Mouse (Mus musculus): ENCODE data around the gene Katna1.

The Katna1 gene

DNA sequence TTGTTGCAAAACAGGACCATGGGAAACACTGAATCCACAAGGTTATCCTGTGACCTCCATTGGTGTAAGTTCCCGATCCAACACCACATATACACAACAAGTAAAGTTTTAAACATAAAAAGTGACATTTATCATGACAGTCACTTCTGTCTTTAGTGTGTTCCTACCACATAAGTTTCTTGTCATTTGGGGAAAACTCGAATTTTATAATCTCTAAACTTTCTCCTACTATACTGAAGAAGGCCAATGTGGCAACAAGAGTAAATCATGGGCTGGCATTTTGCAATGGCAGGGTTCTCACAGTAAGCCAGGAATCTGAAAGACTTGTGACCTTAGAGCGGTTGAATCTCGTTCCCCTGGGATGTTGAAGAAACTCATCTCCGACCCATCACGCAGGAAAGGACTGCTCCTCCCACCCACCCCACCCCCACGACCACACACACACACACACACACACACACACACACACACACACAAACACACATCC, 54.0 kb downstream of the Katna1 start:
- no peak for DNase-seq (ENCODE audit: low spot score in 2 of 2)

DNA sequence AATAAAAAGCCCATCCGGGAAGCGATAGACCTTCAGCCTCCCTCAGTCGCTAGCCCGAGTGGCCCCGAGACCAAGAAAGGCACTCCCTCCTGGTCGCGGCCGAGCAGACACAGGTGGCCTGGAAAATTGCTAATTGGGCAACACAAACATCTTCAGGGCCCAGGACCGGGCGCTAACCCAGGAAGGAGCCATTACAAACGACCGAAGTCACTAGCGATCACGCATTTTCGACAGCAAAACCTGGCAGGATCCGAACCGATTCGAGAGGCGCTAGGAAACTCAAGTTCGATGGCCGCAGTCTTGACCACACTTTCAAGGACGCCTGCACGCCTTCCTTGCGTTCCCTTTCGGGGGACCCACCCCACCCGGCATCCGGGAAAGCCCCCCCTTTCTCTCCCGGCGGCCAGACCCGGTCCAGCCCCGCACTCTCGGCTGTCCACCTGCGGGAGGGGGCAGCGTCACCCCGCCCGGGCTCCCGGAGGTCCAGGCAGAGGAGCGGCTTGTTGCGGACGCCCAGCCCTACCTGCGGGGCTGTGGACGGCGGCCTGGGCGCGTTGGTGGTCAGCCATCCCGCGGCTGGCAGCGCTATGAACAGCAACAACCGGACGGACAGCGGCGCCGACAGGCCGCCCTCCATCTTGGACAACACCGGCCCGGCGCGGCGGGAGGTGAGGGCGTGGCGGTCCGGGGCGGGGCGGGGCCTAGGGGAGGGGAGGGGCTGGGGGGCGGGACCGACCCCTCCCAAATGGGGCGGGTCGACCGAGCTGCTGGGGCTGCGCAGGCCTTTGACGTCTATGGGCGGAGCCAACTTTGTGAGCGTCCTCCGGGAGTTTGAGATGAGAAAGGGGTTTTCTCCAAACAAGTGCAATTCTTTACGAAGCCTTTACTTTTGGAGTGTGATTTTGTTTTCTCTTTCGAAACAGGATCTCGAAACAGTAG, 54.7 kb downstream of the Katna1 start:
- DNase-seq (ENCODE audit: low spot score in 2 of 2), result peak; percentile 67 to 83

DNA sequence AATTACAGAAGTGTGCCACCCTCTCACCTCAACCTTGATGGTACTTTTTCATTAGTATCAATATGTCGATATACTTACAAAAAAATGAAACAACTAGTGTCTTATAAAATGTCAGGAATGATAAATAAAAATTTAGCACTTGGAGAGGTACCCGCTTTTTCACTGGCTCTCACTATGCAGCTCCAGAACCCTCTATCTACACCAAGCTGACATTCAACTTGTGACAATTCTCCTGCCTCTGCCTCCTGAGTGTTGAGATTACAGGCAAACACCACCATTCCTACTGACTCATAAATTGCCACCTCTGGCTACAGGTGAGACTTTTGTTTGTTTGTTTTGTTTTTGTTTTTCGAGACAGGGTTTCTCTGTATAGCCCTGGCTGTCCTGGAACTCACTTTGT, 55.4 kb downstream of the Katna1 start:
- no peak for DNase-seq (ENCODE audit: low spot score in 2 of 2)

DNA sequence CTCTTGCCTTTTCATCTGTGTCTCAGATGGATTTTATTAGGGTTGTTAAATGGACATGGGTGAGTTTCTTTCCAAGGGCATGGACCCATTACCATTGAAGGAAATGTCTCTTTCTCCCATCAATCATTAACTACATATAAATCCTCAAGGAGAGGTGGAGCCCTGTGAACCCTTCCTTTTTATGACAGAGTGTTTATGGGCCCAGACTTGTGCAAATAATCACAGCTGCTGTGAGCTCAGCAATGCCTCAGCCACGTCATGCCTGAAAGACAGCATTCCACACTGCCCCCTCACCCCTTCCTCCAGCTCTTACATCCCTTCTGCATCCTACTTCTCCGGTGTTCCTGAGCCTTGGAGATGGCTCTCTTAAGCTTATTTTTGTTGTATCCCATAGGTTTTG, 61.5 kb downstream of the Katna1 start:
- DNase-seq (ENCODE audit: low spot score in 2 of 2), result no peak

DNA sequence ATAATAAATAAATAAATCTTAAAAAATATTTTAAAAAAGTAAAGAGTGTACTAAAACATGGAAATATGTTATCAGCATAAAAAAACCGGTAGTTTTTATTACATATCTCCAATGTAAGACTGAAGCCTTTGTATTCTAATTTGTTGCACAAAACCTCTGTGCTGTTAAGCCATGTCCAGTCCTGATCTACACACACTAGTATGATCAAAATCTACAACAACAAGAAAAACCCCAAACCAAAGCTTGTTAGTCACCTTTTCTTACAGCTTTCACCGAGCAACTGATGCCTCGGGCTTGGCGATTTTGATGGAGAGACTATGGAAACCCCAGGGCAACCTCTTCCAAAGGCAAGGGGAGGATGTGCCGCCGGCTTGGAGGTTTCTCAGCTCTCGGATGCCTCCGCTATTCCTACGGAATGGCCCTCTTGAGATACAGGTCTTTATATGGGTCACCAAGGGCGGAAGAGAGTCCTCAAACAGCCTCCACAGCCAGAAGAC, 66.5 kb downstream of the Katna1 start:
- no peak for DNase-seq (ENCODE audit: low spot score in 2 of 2)

DNA sequence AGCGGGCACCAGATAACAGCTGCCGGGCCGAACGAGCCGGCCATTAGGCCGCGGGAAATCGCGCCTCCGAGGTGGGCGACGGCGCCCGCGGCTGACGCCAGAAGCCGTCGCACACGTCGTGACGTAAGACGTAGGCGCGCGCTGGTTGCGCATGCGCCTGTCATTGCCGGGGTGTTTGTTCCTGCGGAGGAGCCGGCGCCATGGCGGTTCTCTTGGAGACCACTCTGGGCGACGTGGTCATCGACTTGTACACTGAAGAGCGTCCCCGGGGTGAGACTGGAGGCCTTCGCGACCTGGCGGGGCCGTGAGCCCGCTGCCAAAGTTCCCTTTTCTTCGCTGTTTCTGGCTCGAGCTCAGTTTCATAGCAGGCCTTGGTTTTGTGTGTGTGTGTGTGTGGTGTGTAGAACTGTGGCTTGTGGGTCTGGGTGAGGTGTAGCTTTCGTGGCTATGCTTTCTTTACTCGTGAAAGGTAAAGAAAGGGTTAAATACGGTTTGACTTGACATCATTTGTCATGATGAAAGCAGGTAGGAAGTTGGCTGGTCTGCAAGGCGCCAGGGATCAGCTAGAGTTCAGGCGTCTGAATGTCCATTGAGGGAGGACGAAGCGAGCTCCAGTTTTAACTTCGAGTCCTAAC, 67.1 kb downstream of the Katna1 start, which contains the start of the genes Ginm1 and Ppil4:
Gene Ginm1, minus strand, starts transcription at position 74 of the 635 bp plus-strand sequence.
Gene Ppil4, plus strand, starts transcription at position 141 of the 635 bp plus-strand sequence.
- DNase-seq (ENCODE audit: low spot score in 2 of 2), result peak; percentile 82 to 91

DNA sequence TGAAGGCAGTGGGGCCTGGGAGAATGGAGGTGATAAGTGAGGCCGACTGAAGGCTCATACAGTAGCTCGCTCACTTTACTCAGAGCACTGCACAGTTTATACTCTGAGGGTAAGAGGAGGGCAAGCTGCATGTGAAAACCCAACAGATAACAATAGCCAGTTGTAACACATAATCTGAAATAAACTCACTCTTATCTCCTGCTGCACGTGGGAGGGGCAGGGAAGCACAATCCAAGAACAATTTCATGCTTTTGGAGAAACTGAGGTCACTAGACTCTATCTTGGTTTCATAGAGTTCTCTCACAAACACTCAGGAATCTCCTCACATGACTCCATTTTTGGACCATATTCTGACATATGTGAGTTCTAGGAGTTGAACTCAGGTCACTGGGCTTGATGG, 75.5 kb downstream of the Katna1 start:
- no peak for DNase-seq (ENCODE audit: low spot score in 2 of 2)

DNA sequence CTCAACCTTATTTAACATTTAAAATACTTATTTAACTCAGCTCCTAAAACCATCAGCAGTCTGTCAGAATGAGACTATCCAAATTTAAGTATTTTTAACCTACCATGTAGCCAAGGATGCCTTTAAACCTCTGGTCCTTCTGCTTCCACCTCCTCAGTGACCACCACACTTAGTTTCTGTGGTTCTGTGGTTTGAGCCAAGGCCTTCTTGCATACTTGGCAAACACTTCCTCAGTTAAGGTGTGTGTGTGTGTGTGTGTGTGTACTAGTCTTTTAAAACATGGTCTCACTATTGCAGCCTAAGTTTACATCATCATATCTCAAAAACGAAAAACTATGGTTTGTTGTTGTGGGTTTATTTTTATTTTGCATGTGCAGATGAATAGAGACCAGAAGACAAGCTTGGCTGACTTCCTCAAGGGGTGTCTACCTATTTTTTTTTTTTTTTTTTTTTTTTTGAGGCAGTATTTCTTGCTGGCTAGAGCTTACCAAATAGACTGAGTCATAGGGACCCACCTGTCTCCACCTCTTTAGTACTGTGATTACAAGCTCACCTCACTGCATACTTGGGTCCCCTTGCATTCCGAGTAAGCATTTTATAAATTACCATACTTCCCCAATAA, 76.8 kb downstream of the Katna1 start:
- DNase-seq (ENCODE audit: low spot score in 2 of 2), result no peak

DNA sequence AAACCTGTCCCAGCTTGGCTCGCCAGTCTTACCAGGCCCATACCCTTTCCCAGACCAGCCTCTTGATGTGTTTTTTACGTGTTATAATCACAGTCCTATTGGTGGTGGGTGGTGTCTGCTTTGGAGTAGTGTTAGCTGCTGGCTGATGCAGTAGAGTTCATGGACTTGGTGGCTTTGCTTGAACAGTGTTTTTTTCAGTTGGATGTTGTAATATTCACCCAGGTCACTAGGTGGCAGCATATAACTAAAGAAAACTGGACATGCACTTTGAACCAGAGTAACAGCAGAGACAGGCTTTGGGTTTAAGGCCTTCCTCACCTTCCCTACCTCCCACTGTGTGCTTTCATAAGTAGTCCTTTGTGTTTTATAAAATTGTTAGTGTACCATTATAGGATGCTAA, 84.1 kb downstream of the Katna1 start:
- DNase-seq (ENCODE audit: low spot score in 2 of 2), result peak in 1 of 2 experiments; percentile 35

All from frontal cortex, postnatal 10 days (tissue).